Mouse (Mus musculus): ENCODE data around the gene Nufip2. TPM values are rescaled to one million over a fixed set of nuclear protein-coding genes. Genes with fewer than 3 reads are reported as not detected.
A peak's percentile ranks its signal among the peaks of the same experiment; 100 is the strongest.
"Not testable (repeated sequence)": the region's sequence is repeated elsewhere in the genome, so short reads cannot be mapped to it uniquely, and the experiment has no call there.

Gene Nufip2
- 10 to 100 TPM; 46.8 to 48.3 TPM for total RNA-seq (2021)

- DNase-seq: peak; percentile 98 to 99
- intact Hi-C loops (cut with DNase I): loop anchor here (2.0 kb wide), 1 partner anchor 79 kb away; the partner anchor contains the start of gene Taok1
Observed at GRCm38 (mm10) chr11:77685383-77686265, at the start of gene Nufip2. TSS of gene Nufip2 (plus strand) at chr11:77686155.

GRCm38 (mm10) chr11:77641390-77641789, 44.6 kb upstream of the Nufip2 start:
- DNase-seq: no peak
- intact Hi-C loops (cut with DNase I): no loop called here

GRCm38 (mm10) chr11:77645481-77645880, 40.5 kb upstream of the Nufip2 start:
- DNase-seq: peak in 1 of 2 experiments; percentile 3
- intact Hi-C loops (cut with DNase I): no loop called here

- DNase-seq: no peak
- intact Hi-C loops (cut with DNase I): no loop called here
Observed at GRCm38 (mm10) chr11:77648878-77649277, 37.1 kb upstream of the Nufip2 start.

GRCm38 (mm10) chr11:77652484-77652883, 33.5 kb upstream of the Nufip2 start:
- intact Hi-C loops (cut with DNase I): no loop called here
- DNase-seq: no peak

- intact Hi-C loops (cut with DNase I): not testable (repeated sequence)
Observed at GRCm38 (mm10) chr11:77653406-77654190, 32.4 kb upstream of the Nufip2 start.

GRCm38 (mm10) chr11:77659986-77660385, 26.0 kb upstream of the Nufip2 start:
- DNase-seq: no peak
- intact Hi-C loops (cut with DNase I): no loop called here

More at GRCm38 (mm10) chr11:77653406-77654190, 32.4 kb upstream of the Nufip2 start:
- DNase-seq: not testable (repeated sequence)

- DNase-seq: no peak
- intact Hi-C loops (cut with DNase I): no loop called here
Observed at GRCm38 (mm10) chr11:77663639-77664038, 22.3 kb upstream of the Nufip2 start.

- intact Hi-C loops (cut with DNase I): no loop called here
- no peak for DNase-seq
Observed at GRCm38 (mm10) chr11:77664046-77664445, 21.9 kb upstream of the Nufip2 start.

GRCm38 (mm10) chr11:77665384-77665783, 20.6 kb upstream of the Nufip2 start:
- DNase-seq; intact Hi-C loops (cut with DNase I): not testable (repeated sequence)

GRCm38 (mm10) chr11:77666766-77667165, 19.2 kb upstream of the Nufip2 start:
- DNase-seq; intact Hi-C loops (cut with DNase I): not testable (repeated sequence)

- intact Hi-C loops (cut with DNase I): no loop called here
- DNase-seq: no peak
Observed at GRCm38 (mm10) chr11:77672746-77673145, 13.2 kb upstream of the Nufip2 start.

- intact Hi-C loops (cut with DNase I): no loop called here
- no peak for DNase-seq
Observed at GRCm38 (mm10) chr11:77673428-77673991, 12.4 kb upstream of the Nufip2 start.

- intact Hi-C loops (cut with DNase I): no loop called here
- DNase-seq: no peak
Observed at GRCm38 (mm10) chr11:77680018-77680417, 5.9 kb upstream of the Nufip2 start.

GRCm38 (mm10) chr11:77684896-77685295, 1.1 kb upstream of the Nufip2 start:
- no peak for DNase-seq
- intact Hi-C loops (cut with DNase I): no loop called here

GRCm38 (mm10) chr11:77686346-77686840, 438 bp downstream of the Nufip2 start:
- intact Hi-C loops (cut with DNase I): loop anchor here (2.0 kb wide), 1 partner anchor 80 kb away; the partner anchor contains the start of gene Taok1

GRCm38 (mm10) chr11:77686841-77687540, 1.0 kb downstream of the Nufip2 start:
- intact Hi-C loops (cut with DNase I): loop anchor here (2.0 kb wide), 1 partner anchor 80 kb away; the partner anchor contains the start of gene Taok1
- DNase-seq: peak; percentile 73 to 86

More at GRCm38 (mm10) chr11:77686346-77686840, 438 bp downstream of the Nufip2 start:
- DNase-seq: peak; percentile 48 to 68

- peak in 1 of 2 experiments; percentile 52 for DNase-seq
- intact Hi-C loops (cut with DNase I): loop anchor here (2.0 kb wide), 1 partner anchor 81 kb away; the partner anchor contains the start of gene Taok1
Observed at GRCm38 (mm10) chr11:77687541-77688131, 1.7 kb downstream of the Nufip2 start.

GRCm38 (mm10) chr11:77693026-77693425, 7.1 kb downstream of the Nufip2 start:
- DNase-seq: no peak
- intact Hi-C loops (cut with DNase I): loop anchor here (2.0 kb wide), 1 partner anchor 18 kb away; no protein-coding TSS in a partner anchor

All from heart, postnatal 36 days (tissue).